Mouse (Mus musculus): ENCODE data around the gene Gm8374.
"Not testable (repeated sequence)": the region's sequence is repeated elsewhere in the genome, so short reads cannot be mapped to it uniquely, and the experiment has no call there.

DNA sequence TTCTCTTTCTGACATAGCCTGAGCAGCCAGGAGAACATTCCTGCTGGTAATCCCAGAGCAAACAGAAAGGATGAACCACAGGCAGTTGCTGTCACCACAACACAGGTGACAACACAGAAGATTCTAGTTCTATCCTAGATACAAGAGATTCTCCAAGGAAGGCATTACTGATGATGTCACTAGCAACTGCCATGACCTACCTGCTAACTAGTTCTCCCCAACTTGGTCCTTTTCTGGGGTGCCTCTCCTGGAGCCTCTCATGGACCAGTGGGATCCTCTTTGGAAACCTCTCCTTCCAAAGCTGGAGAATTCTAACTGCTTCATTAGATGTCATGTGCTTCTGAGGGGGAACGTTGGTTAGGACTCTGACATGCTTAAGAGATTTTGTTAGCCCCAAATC, 32.6 kb downstream of the Gm8374 start, which contains the start of gene Gm5797:
- not testable (repeated sequence) for TF ChIP-seq POLR2A (IDR thresholded peaks at IDR 0.05; ENCODE audit: low read depth, low read length); EP300 (IDR thresholded peaks at IDR 0.05; ENCODE audit: low read length); MXI1 (IDR thresholded peaks at IDR 0.05; ENCODE audit: low read depth, low read length); CTCF (conservative IDR thresholded peaks at IDR 0.05 in 1 of 2, IDR thresholded peaks at IDR 0.05 in 1 of 2; ENCODE audit: low read depth in 2 of 2, low read length in 2 of 2); CHD2 (IDR thresholded peaks at IDR 0.05; ENCODE audit: low read length); HCFC1 (IDR thresholded peaks at IDR 0.05; ENCODE audit: low read depth, low read length); NRF1 (IDR thresholded peaks at IDR 0.05; ENCODE audit: low read depth, low read length); MAZ (IDR thresholded peaks at IDR 0.05; ENCODE audit: low read depth, low read length); SMC3 (IDR thresholded peaks at IDR 0.05; ENCODE audit: low read depth, low read length)
